ENCODE assay signal across 34 mouse cellular contexts in genomic region chr6:24766261-24766660, GRCm38 (mm10). TPM values are rescaled to one million over a fixed set of nuclear protein-coding genes. Genes with fewer than 3 reads are reported as not detected.
"Had no signal": no experiment of that assay in that cellular context is flagged by ENCODE, and none has a peak within 500 bp of the region (broad histone marks: within the 10 kb centered on the region; RNA-seq: fewer than 3 reads in every experiment).

No protein-coding gene starts in this region.

- H3K4me3 ChIP-seq: embryonic facial prominence, embryonic 10.5 days; embryonic facial prominence, embryonic 12.5 days; embryonic facial prominence, embryonic 13.5 days; embryonic facial prominence, embryonic 15.5 days; erythroblast, embryonic 14.5 days; forebrain, embryonic 10.5 days; forebrain, embryonic 12.5 days; forebrain, embryonic 13.5 days; forebrain, embryonic 15.5 days; gastrocnemius, adult 2 months had no signal

- H3K27me3 ChIP-seq: embryonic facial prominence, embryonic 12.5 days; embryonic facial prominence, embryonic 13.5 days; embryonic facial prominence, embryonic 15.5 days; forebrain, embryonic 12.5 days; forebrain, embryonic 13.5 days; forebrain, embryonic 15.5 days had no signal

- H3K9ac ChIP-seq: embryonic facial prominence, embryonic 12.5 days; embryonic facial prominence, embryonic 13.5 days; embryonic facial prominence, embryonic 15.5 days; forebrain, embryonic 12.5 days; forebrain, embryonic 13.5 days; forebrain, embryonic 15.5 days; forebrain, postnatal 0 days had no signal

- H3K36me3 ChIP-seq: embryonic facial prominence, embryonic 10.5 days; embryonic facial prominence, embryonic 12.5 days; embryonic facial prominence, embryonic 13.5 days; embryonic facial prominence, embryonic 15.5 days; forebrain, embryonic 10.5 days; forebrain, embryonic 12.5 days; forebrain, embryonic 15.5 days had no signal

- H3K4me1 ChIP-seq: embryonic facial prominence, embryonic 10.5 days; embryonic facial prominence, embryonic 12.5 days; embryonic facial prominence, embryonic 13.5 days; embryonic facial prominence, embryonic 15.5 days; forebrain, embryonic 10.5 days; forebrain, embryonic 12.5 days; forebrain, embryonic 13.5 days; forebrain, embryonic 15.5 days had no signal

- H3K9me3 ChIP-seq: embryonic facial prominence, embryonic 10.5 days; embryonic facial prominence, embryonic 12.5 days; embryonic facial prominence, embryonic 13.5 days; embryonic facial prominence, embryonic 15.5 days; forebrain, embryonic 10.5 days; forebrain, embryonic 12.5 days; forebrain, embryonic 13.5 days; forebrain, embryonic 15.5 days had no signal

- H3K27ac ChIP-seq: embryonic facial prominence, embryonic 10.5 days; embryonic facial prominence, embryonic 12.5 days; embryonic facial prominence, embryonic 13.5 days; embryonic facial prominence, embryonic 15.5 days; forebrain, embryonic 10.5 days; forebrain, embryonic 12.5 days; forebrain, embryonic 13.5 days; forebrain, embryonic 15.5 days; gastrocnemius, adult 2 months had no signal

- H3K4me2 ChIP-seq: embryonic facial prominence, embryonic 12.5 days; embryonic facial prominence, embryonic 13.5 days; embryonic facial prominence, embryonic 15.5 days; forebrain, embryonic 12.5 days; forebrain, embryonic 13.5 days; forebrain, embryonic 15.5 days had no signal

- ATAC-seq: forebrain, embryonic 13.5 days; forebrain, embryonic 14.5 days; forebrain, embryonic 15.5 days; forebrain, embryonic 16.5 days; forebrain, postnatal 0 days had no signal

- DNase-seq: cerebellum, adult 2 months; cerebellum, adult 8-10 months; cerebellum, adult 9-10 months; cerebellum, adult 9-11 months; cerebellum, postnatal 10 days; cerebellum, postnatal 14 days; cerebellum, postnatal 25 days; cerebellum, postnatal 36 days; embryo, embryonic 11 days; forebrain, postnatal 0 days; gastrocnemius, adult 2 months; gastrocnemius, postnatal 10 days; gastrocnemius, postnatal 14 days; gastrocnemius, postnatal 25 days; gastrocnemius, postnatal 36 days; heart, adult 11 months; heart, adult 18-20 months had no signal

RNA-seq across cellular contexts. Expression of gene Hyal4, which starts 18.1 kb away (rescaled TPM):
- polyA plus RNA-seq: cerebellum, adult 2 months; cortical plate, adult 2 months; embryonic facial prominence, embryonic 10.5 days; embryonic facial prominence, embryonic 11.5 days; embryonic facial prominence, embryonic 12.5 days; embryonic facial prominence, embryonic 13.5 days; embryonic facial prominence, embryonic 14.5 days; erythroblast, embryonic 14.5 days; forebrain, embryonic 10.5 days; forebrain, embryonic 11.5 days; forebrain, embryonic 12.5 days; forebrain, embryonic 13.5 days; forebrain, embryonic 14.5 days; forebrain, embryonic 15.5 days; forebrain, embryonic 16.5 days; forebrain, postnatal 0 days; frontal cortex, adult 2 months; gonadal fat pad, adult 2 months had no signal

RNA-seq across cellular contexts. Expression of gene Spam1, which starts 24.7 kb away (rescaled TPM):
- polyA plus RNA-seq: cerebellum, adult 2 months; cortical plate, adult 2 months; embryonic facial prominence, embryonic 10.5 days; embryonic facial prominence, embryonic 11.5 days; embryonic facial prominence, embryonic 12.5 days; embryonic facial prominence, embryonic 13.5 days; embryonic facial prominence, embryonic 14.5 days; embryonic facial prominence, embryonic 15.5 days; erythroblast, embryonic 14.5 days; forebrain, embryonic 10.5 days; forebrain, embryonic 11.5 days; forebrain, embryonic 12.5 days; forebrain, embryonic 13.5 days; forebrain, embryonic 14.5 days; forebrain, embryonic 15.5 days; forebrain, embryonic 16.5 days; forebrain, postnatal 0 days; frontal cortex, adult 2 months; gonadal fat pad, adult 2 months had no signal

RNA-seq across cellular contexts. Expression of gene Hyal6, which starts 33.2 kb away (rescaled TPM):
- polyA plus RNA-seq: cerebellum, adult 2 months; cortical plate, adult 2 months; embryonic facial prominence, embryonic 10.5 days; embryonic facial prominence, embryonic 11.5 days; embryonic facial prominence, embryonic 12.5 days; embryonic facial prominence, embryonic 13.5 days; embryonic facial prominence, embryonic 14.5 days; embryonic facial prominence, embryonic 15.5 days; erythroblast, embryonic 14.5 days; forebrain, embryonic 10.5 days; forebrain, embryonic 11.5 days; forebrain, embryonic 12.5 days; forebrain, embryonic 13.5 days; forebrain, embryonic 14.5 days; forebrain, embryonic 15.5 days; forebrain, embryonic 16.5 days; forebrain, postnatal 0 days; frontal cortex, adult 2 months; gonadal fat pad, adult 2 months had no signal
